Comparison of ENCODE assay signal across 7 mouse cellular contexts in the genomic region with DNA sequence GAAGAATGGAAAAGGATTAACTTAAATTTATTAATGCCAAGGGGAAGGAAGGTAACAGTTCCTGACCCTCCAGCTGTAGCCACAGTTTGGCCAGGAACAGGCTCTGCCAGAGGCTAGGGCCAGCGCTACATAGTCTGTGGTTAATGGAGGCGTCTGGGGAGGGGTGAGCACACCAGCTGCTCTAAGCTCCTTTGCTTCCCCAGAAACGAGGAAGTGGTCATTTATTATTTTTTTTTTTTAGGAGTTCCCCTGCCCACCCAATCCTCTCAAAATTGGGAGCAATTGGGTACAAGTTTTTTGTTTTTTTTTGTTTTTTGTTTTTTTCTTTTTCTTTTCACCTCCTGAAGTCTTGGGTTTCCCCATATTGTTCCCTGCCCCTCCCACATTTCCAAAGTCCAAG. TPM values are rescaled to one million over a fixed set of nuclear protein-coding genes. Genes with fewer than 3 reads are reported as not detected.
DNase-seq lines count a peak whose midpoint lies in the region; ATAC-seq lines count a peak whose summit lies in the region.

No protein-coding gene starts in this region.

- peak overlapping the region; percentile 85; the same call in 1 of the 2 replicates for H3K4me3 ChIP-seq in neural tube, embryonic 11.5 days (ENCODE audit: low read depth, low read length)
- peak overlapping the region; percentile 98; the same call in 1 of the 2 replicates for H3K4me3 ChIP-seq in forebrain, embryonic 11.5 days (ENCODE audit: low read depth, low read length)
- H3K4me3 ChIP-seq in stomach, embryonic 15.5 days (replicated peaks): peak overlapping the region; percentile 19

- ATAC-seq in neural tube, embryonic 11.5 days (ENCODE audit: insufficient read depth, low FRiP score, low TSS enrichment): no peak
- no peak for ATAC-seq in forebrain, embryonic 11.5 days (replicated peaks; ENCODE audit: low FRiP score)
- no peak for ATAC-seq in stomach, embryonic 15.5 days (ENCODE audit: insufficient read depth, low FRiP score, low read depth)

- peak overlapping the region; percentile 77 for H3K4me2 ChIP-seq in neural tube, embryonic 11.5 days (ENCODE audit: low read depth)
- peak overlapping the region; percentile 72; the same call in 1 of the 2 replicates for H3K4me2 ChIP-seq in forebrain, embryonic 11.5 days (ENCODE audit: low read depth, low read length, severe bottlenecking)
- peak overlapping the region; percentile 61 for H3K4me2 ChIP-seq in stomach, embryonic 15.5 days

- H3K9ac ChIP-seq in neural tube, embryonic 11.5 days (ENCODE audit: low read length): no peak overlapping the region
- no peak overlapping the region for H3K9ac ChIP-seq in forebrain, embryonic 11.5 days (ENCODE audit: low read length)
- H3K9ac ChIP-seq in stomach, embryonic 15.5 days: no peak overlapping the region

- H3K27me3 ChIP-seq in neural tube, embryonic 11.5 days (ENCODE audit: control insufficient read depth, insufficient read depth, low read length): no peaks in the 10 kb centered on the region
- no peaks in the 10 kb centered on the region for H3K27me3 ChIP-seq in forebrain, embryonic 11.5 days (ENCODE audit: control insufficient read depth, insufficient read depth, low read length)
- no peaks in the 10 kb centered on the region for H3K27me3 ChIP-seq in stomach, embryonic 15.5 days (replicated peaks)

- peaks cover 4% of the 10 kb centered on the region; the same call in 1 of the 2 replicates for H3K4me1 ChIP-seq in neural tube, embryonic 11.5 days (ENCODE audit: control insufficient read depth, insufficient read depth, low read length)
- 0 out of 2 replicates have a peak, but pooled peaks cover 4% of the 10 kb centered on the region for H3K4me1 ChIP-seq in forebrain, embryonic 11.5 days (replicated peaks; ENCODE audit: control insufficient read depth, insufficient read depth, low read length)
- peaks cover 3% of the 10 kb centered on the region; the same call in 1 of the 2 replicates for H3K4me1 ChIP-seq in stomach, embryonic 15.5 days

- 26% methylated on average over 3 of the region's 3 CpGs for WGBS in neural tube, embryonic 11.5 days
- 17% methylated on average over 3 of the region's 3 CpGs for WGBS in forebrain, embryonic 11.5 days
- WGBS in stomach, embryonic 15.5 days: 16% methylated on average over 3 of the region's 3 CpGs

- no peak for DNase-seq in neural tube, embryonic 11.5 days (ENCODE audit: low spot score)
- DNase-seq in neural tube, embryonic 10.5 days (ENCODE audit: extremely low spot score, low spot score): no peak
- no peak for DNase-seq in forebrain, embryonic 11.5 days (ENCODE audit: low spot score)
- peak; percentile 48 for DNase-seq in liver
- no peak for DNase-seq in left cerebral cortex, adult 18-20 months (ENCODE audit: low spot score in 2 of 2)
- DNase-seq in urinary bladder, adult 18-20 months (ENCODE audit: low spot score in 2 of 2): no peak

- no peak overlapping the region for H3K27ac ChIP-seq in neural tube, embryonic 11.5 days (ENCODE audit: low read depth, low read length)
- no peak overlapping the region for H3K27ac ChIP-seq in forebrain, embryonic 11.5 days (ENCODE audit: low read depth, low read length)
- no peak overlapping the region; the same call in 1 of the 2 replicates for H3K27ac ChIP-seq in stomach, embryonic 15.5 days

- no peaks in the 10 kb centered on the region for H3K9me3 ChIP-seq in neural tube, embryonic 11.5 days (ENCODE audit: control insufficient read depth, low read length)
- no peaks in the 10 kb centered on the region for H3K9me3 ChIP-seq in forebrain, embryonic 11.5 days (ENCODE audit: control insufficient read depth, low read length)
- H3K9me3 ChIP-seq in stomach, embryonic 15.5 days: no peaks in the 10 kb centered on the region

- H3K36me3 ChIP-seq in neural tube, embryonic 11.5 days (ENCODE audit: control insufficient read depth, insufficient read depth, low read length): peaks cover 12% of the 10 kb centered on the region
- peaks cover 8% of the 10 kb centered on the region; the same call in 1 of the 2 replicates for H3K36me3 ChIP-seq in forebrain, embryonic 11.5 days (ENCODE audit: control insufficient read depth, insufficient read depth, low read length)
- H3K36me3 ChIP-seq in stomach, embryonic 15.5 days: peaks cover 19% of the 10 kb centered on the region

RNA-seq across cellular contexts. Expression of gene Supt16, which starts 0.9 kb away (rescaled TPM):
- 69.9 and 75.0 TPM in 2 replicates for polyA plus RNA-seq in neural tube, embryonic 11.5 days (2014; fragmentation: Nextera tagmentation; extraction: Ambion mirVana)
- 92.3 and 92.8 TPM in 2 replicates for polyA plus RNA-seq in forebrain, embryonic 11.5 days (2014; fragmentation: Nextera tagmentation; extraction: Ambion mirVana)
- polyA plus RNA-seq in stomach, embryonic 15.5 days (2015; fragmentation: Nextera tagmentation; extraction: Ambion mirVana): 54.6 and 58.7 TPM in 2 replicates
- total RNA-seq in left cerebral cortex, adult 18-20 months (2021): 10 to 100 TPM; 55.8 to 58.4 TPM

RNA-seq across cellular contexts. Expression of gene Chd8, which starts 59.4 kb away (rescaled TPM):
- polyA plus RNA-seq in neural tube, embryonic 11.5 days (2014; fragmentation: Nextera tagmentation; extraction: Ambion mirVana): 56.4 and 58.4 TPM in 2 replicates
- polyA plus RNA-seq in forebrain, embryonic 11.5 days (2014; fragmentation: Nextera tagmentation; extraction: Ambion mirVana): 55.3 and 62.9 TPM in 2 replicates
- 28.7 and 30.6 TPM in 2 replicates for polyA plus RNA-seq in stomach, embryonic 15.5 days (2015; fragmentation: Nextera tagmentation; extraction: Ambion mirVana)
- total RNA-seq in left cerebral cortex, adult 18-20 months (2021): 100 to 1,000 TPM; 108 to 120 TPM

Comparison
In these comparisons a context has a peak if more than half of its experiments do, and no peak if none do; other contexts are left out.
1. H3K4me3 ChIP-seq: peak in every context shown above with its lines; median percentile 98 in forebrain, embryonic 11.5 days; 85 in neural tube, embryonic 11.5 days; 19 in stomach, embryonic 15.5 days.